Mouse (Mus musculus) liver, postnatal 0 days (tissue): ENCODE data around the gene Gm49416. TPM values are rescaled to one million over a fixed set of nuclear protein-coding genes. Genes with fewer than 3 reads are reported as not detected.

Experiments used
- ATAC-seq: fragments of 200-750 bp; cut with Nextera tagmentation; 2 replicates; pipeline ENCODE4 v1.8.0; 2017; ENCODE audit warnings: mild to moderate bottlenecking, moderate library complexity
- DNase-seq: peaks from one replicate; pipeline ENCODE4 v3.0.0-alpha.2; 2016
- H3K27ac ChIP-seq: fragments of 300-500 bp; sonication (generic); 2 replicates; pipeline ENCODE4 v1.5.1; 2014; ENCODE audit warnings: antibody characterized with exemption, moderate library complexity, mild to moderate bottlenecking, low read depth
- H3K27me3 ChIP-seq: fragments of 300-500 bp; sonication (generic); 2 replicates; pipeline ENCODE4 v1.6.1; 2014; ENCODE audit warnings: low read length, control low read depth, mixed read lengths; ENCODE audit not compliant: insufficient read depth
- H3K36me3 ChIP-seq: fragments of 300-500 bp; sonication (generic); replicated peaks from 2 replicates; pipeline ENCODE4 v1.6.1; 2014; ENCODE audit warnings: mild to moderate bottlenecking, control low read depth, low read length, moderate library complexity, mixed read lengths; ENCODE audit not compliant: insufficient read depth
- H3K4me1 ChIP-seq: fragments of 300-500 bp; sonication (generic); 2 replicates; pipeline ENCODE4 v1.6.1; 2014; ENCODE audit warnings: antibody characterized with exemption, mild to moderate bottlenecking, control low read depth; ENCODE audit not compliant: insufficient read depth
- H3K4me2 ChIP-seq: fragments of 300-500 bp; sonication (generic); 2 replicates; pipeline ENCODE4 v1.6.1; 2014; ENCODE audit warnings: low read depth, mild to moderate bottlenecking, low read length, moderate library complexity, mixed read lengths
- H3K4me3 ChIP-seq: fragments of 300-500 bp; sonication (generic); 2 replicates; pipeline ENCODE4 v1.5.1; 2014; ENCODE audit warnings: low read depth, low read length
- H3K9ac ChIP-seq: fragments of 300-500 bp; sonication (generic); replicated peaks from 2 replicates; pipeline ENCODE4 v1.6.1; 2014; ENCODE audit warnings: mild to moderate bottlenecking, moderate library complexity
- H3K9me3 ChIP-seq: fragments of 300-500 bp; sonication (generic); 2 replicates; pipeline ENCODE4 v1.6.1; 2016; ENCODE audit warnings: mild to moderate bottlenecking, control low read depth, low read length, mixed read lengths
- CTCF ChIP-seq: sonication (generic); IDR thresholded peaks from 2 replicates; pipeline ENCODE4 v1.5.1; 2016; ENCODE audit warnings: antibody characterized with exemption, low read depth
- EP300 ChIP-seq: IDR thresholded peaks from 2 replicates; pipeline ENCODE4 v1.6.1; 2016; ENCODE audit warnings: antibody characterized with exemption, low read depth, mild to moderate bottlenecking
- WGBS: fragments of 180-500 bp; shearing (Covaris S2); extraction: QIAGEN DNeasy Blood & Tissue Kit; methylation state at CpG from one replicate; pipeline ENCODE4 v1.1.7; 2014; ENCODE audit not compliant: insufficient replicate concordance; 5-methylcytosine and 5-hydroxymethylcytosine counted together
- polyA plus RNA-seq: library from polyadenylated mRNA; unstranded; fragments of >200 nt; fragmentation: Nextera tagmentation; extraction: Ambion mirVana; gene quantifications from 2 replicates; pipeline ENCODE4 v1.2.1, GENCODE M21; 2015

Gm49416 gene
- polyA plus RNA-seq, 1 experiment from 2014 or later, result not detected

DNA sequence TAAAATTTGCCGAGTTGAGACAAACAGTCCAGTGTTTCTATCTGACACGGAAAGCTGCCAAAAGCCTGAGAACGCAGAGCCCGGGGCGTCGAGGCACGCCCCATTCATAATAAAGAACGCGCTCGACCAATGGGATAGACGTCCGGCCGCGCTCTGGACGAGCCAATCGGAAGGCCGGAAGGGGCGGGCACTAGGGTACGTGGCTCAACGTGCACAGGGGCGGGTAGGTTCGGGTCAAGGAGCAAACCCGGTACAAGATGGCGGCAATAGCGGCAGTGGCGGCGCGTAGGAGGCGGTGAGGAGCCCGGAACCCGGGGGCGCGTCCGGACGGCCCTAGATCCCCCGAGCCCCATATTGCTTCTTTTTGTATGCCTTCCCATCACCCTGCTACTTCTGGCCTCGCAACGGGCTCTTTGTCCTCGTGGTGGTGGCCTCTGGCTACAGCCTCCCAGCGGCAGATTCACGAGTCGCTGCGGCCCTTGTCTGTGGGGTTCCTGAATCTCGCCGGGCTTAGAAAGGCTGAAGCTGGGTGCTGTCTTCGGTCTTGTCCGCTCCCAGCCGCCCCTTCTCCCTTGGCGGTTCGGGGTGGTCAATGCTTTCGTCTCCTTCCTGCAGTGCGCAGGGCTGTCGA lies 9.3 kb downstream of the Gm49416 start, which contains the start of gene Ganab:
TSS of gene Ganab (plus strand) at position 207 of the 631 bp plus-strand sequence.
- peak within 1 kb of the TSS; percentile 97 for H3K9ac ChIP-seq
- H3K4me1 ChIP-seq, result peaks cover 41% of the 10 kb centered on the region
- peaks cover 12% of the 10 kb centered on the region for H3K36me3 ChIP-seq
- DNase-seq (peak; percentile 98), ATAC-seq (peak; percentile 99)
- no peaks in the 10 kb centered on the region for H3K9me3 ChIP-seq
- H3K27ac ChIP-seq, result peak within 1 kb of the TSS; percentile 97
- TF ChIP-seq CTCF (peak; percentile 32), EP300 (0 out of 2 replicates have a peak, but pooled peaks have one; percentile 37)
- peak within 1 kb of the TSS; percentile 94 for H3K4me2 ChIP-seq
- peak within 1 kb of the TSS; percentile 98 for H3K4me3 ChIP-seq
- no peaks in the 10 kb centered on the region for H3K27me3 ChIP-seq
- WGBS, result under 1% methylated on average over 53 of the region's 53 CpGs

DNA sequence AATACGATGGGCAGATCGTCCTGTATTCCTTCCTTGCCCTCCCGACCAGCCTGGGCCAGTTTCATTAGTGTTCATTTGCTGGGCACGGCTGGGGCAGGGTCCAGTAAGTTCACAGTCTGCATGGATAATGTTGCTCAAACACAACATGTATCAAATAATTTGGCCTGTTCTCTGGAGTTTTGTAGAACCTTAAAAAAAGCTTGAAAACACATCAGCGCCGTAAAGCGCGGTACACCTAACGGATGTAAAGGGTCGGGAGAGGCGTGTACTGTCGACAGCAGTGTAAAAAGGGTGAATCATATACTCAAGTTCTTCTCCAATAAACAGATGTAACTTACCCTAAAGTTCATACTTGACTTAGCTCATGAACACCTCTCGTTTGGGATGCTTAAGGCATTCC lies 9.8 kb downstream of the Gm49416 start:
- peak overlapping the region; percentile 94 for H3K4me2 ChIP-seq
- TF ChIP-seq EP300 (no peak), CTCF (no peak)
- H3K27me3 ChIP-seq, result no peaks in the 10 kb centered on the region
- 3% methylated on average over 13 of the region's 13 CpGs for WGBS
- peak overlapping the region; percentile 97 for H3K9ac ChIP-seq
- H3K4me3 ChIP-seq, result peak overlapping the region; percentile 98
- H3K4me1 ChIP-seq, result peaks cover 40% of the 10 kb centered on the region
- no peaks in the 10 kb centered on the region for H3K9me3 ChIP-seq
- DNase-seq (no peak), ATAC-seq (no peak)
- H3K36me3 ChIP-seq, result peaks cover 17% of the 10 kb centered on the region
- H3K27ac ChIP-seq, result peak overlapping the region; percentile 97

DNA sequence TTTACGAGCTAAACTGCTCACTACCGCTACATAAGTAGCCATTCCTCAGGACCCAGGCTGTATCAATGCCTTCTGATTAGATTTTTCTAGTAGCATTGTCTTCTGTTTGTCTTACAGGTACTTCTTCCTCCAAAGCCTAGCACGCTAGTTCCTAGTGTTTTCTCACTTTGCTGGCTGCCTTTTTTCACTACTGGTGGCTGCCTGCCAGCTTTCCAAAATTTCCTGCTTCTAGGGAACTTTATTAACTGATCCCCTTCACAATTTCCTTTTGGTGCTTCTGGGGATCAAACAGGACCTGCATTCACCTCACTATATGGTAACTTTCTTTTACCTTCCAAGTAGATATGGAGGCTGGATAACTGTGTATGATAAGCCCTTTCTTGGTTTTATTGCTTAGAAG lies 10.4 kb downstream of the Gm49416 start:
- TF ChIP-seq EP300 (no peak), CTCF (no peak)
- Histone ChIP-seq H3K9me3 (no peaks in the 10 kb centered on the region), H3K4me2 (peak overlapping the region; percentile 94), H3K27ac (no peak overlapping the region; the same call in 1 of the 2 replicates), H3K9ac (peak overlapping the region; percentile 97), H3K27me3 (no peaks in the 10 kb centered on the region), H3K4me1 (peaks cover 35% of the 10 kb centered on the region), H3K4me3 (peak overlapping the region; percentile 98), H3K36me3 (peaks cover 20% of the 10 kb centered on the region)
- WGBS, result 25% methylated on average over 3 of the region's 3 CpGs
- ATAC-seq (no peak), DNase-seq (no peak)

DNA sequence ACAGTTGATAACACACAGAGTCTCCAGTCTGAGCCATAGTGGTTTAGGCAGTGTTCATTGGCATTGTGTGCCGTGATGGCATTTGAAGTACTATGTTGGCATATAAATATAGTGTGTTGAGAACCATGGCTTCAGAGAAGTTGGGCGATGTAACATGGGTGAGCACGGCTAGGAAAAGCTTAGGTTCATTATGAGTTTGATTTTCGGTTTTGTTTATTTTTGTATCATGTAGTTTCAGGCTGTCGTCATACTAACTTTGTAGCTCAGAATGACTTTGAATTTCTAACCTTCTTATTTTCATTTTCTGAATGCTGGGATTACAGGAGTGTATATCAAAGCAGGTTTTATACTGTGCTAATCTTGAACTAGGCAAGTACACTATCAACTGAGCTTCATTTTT lies 14.7 kb downstream of the Gm49416 start:
- WGBS, result 90% methylated on average over 5 of the region's 5 CpGs
- H3K27ac ChIP-seq, result no peak overlapping the region
- no peak for TF ChIP-seq EP300
- no peak for TF ChIP-seq CTCF
- no peak overlapping the region for H3K9ac ChIP-seq
- H3K4me2 ChIP-seq, result no peak overlapping the region
- H3K27me3 ChIP-seq, result no peaks in the 10 kb centered on the region
- peaks cover 20% of the 10 kb centered on the region for H3K4me1 ChIP-seq
- DNase-seq (no peak), ATAC-seq (no peak)
- peaks cover 54% of the 10 kb centered on the region for H3K36me3 ChIP-seq
- no peak overlapping the region for H3K4me3 ChIP-seq
- no peaks in the 10 kb centered on the region for H3K9me3 ChIP-seq

DNA sequence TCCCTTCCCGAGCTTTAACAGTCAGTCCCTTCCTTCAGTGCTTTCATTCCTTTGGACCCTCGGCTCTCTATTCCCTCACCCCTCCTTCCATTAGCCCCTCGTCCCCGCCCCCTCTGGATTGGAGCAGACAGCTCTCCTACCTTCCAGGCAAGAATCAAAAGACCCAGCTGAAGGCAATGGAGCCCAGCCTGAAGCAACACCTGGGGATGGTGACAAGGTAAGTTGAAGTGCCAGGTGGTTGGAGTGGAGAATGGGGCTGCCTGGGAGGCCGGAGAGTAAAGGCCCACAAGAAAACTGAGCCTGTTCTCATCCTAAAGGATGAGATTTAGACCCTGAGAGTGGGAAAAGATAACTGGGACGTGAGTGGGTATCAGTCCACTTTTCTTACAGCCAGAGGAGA lies 19.8 kb downstream of the Gm49416 start:
- H3K9me3 ChIP-seq, result no peaks in the 10 kb centered on the region
- 89% methylated on average over 6 of the region's 6 CpGs for WGBS
- no peaks in the 10 kb centered on the region for H3K27me3 ChIP-seq
- H3K4me1 ChIP-seq, result no peaks in the 10 kb centered on the region
- ATAC-seq, result no peak
- no peak overlapping the region for H3K9ac ChIP-seq
- H3K27ac ChIP-seq, result no peak overlapping the region
- no peak overlapping the region for H3K4me2 ChIP-seq
- TF ChIP-seq EP300 (no peak), CTCF (no peak)
- DNase-seq, result no peak
- peaks cover 94% of the 10 kb centered on the region for H3K36me3 ChIP-seq
- no peak overlapping the region for H3K4me3 ChIP-seq

DNA sequence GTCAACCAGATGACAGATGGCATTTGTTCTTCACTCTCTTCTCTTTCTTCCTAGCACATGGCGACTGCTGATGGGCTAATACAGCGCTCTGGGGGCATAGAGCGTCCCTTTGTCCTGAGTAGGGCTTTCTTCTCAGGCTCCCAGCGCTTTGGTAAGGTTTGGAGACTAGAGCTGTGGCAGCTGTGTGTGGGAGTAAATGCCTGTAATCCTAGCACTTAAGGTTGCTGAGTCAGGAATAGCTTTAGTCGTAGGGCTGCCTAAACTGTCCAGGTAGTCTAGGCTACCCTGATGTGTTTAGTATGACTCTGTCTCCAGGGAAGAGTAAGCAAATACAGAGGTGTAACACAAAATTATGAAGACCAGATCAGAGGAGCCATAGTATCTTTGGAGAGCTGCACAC lies 23.1 kb downstream of the Gm49416 start:
- H3K27me3 ChIP-seq, result no peaks in the 10 kb centered on the region
- no peak overlapping the region for H3K9ac ChIP-seq
- no peak for TF ChIP-seq EP300
- TF ChIP-seq CTCF, result no peak
- no peaks in the 10 kb centered on the region for H3K4me1 ChIP-seq
- H3K9me3 ChIP-seq, result no peaks in the 10 kb centered on the region
- DNase-seq (no peak), ATAC-seq (no peak)
- H3K4me2 ChIP-seq, result no peak overlapping the region
- WGBS, result 92% methylated on average over 5 of the region's 5 CpGs
- H3K36me3 ChIP-seq, result peaks cover 95% of the 10 kb centered on the region
- H3K27ac ChIP-seq, result no peak overlapping the region
- no peak overlapping the region for H3K4me3 ChIP-seq

DNA sequence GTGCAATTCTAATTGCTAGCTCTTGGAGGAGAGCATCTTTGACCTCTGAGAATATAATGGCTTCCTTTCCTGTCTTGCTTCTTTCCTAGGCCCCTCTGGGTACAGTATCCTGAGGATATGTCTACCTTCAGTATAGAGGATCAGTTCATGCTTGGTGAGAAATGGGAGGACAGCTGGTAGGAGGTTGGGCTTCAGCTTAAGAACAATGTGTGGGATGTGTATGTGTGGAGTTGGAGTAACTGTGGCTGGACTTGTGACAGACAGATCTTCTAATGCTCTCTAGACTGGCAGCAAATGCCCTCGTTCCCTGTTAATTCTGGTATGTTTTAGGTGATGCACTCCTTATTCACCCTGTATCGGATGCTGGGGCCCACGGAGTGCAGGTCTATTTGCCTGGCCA lies 25.5 kb downstream of the Gm49416 start:
- Histone ChIP-seq H3K4me2 (no peak overlapping the region), H3K27me3 (no peaks in the 10 kb centered on the region), H3K4me3 (no peak overlapping the region), H3K9ac (no peak overlapping the region), H3K27ac (no peak overlapping the region), H3K4me1 (no peaks in the 10 kb centered on the region), H3K9me3 (no peaks in the 10 kb centered on the region), H3K36me3 (peaks cover 71% of the 10 kb centered on the region)
- no peak for DNase-seq
- no peak for ATAC-seq
- WGBS, result 94% methylated on average over 3 of the region's 3 CpGs
- TF ChIP-seq CTCF, result no peak
- TF ChIP-seq EP300, result no peak
